Mouse (Mus musculus) adrenal gland, postnatal 25 days (tissue): ENCODE results near the gene Phkg1. TPM values are rescaled to one million over a fixed set of nuclear protein-coding genes. Genes with fewer than 3 reads are reported as not detected.
"Not testable (repeated sequence)": the region's sequence is repeated elsewhere in the genome, so short reads cannot be mapped to it uniquely, and the experiment has no call there.

Experiments used
- DNase-seq: peaks from one replicate; pipeline ENCODE4 v3.0.0; 2021; ENCODE audit warnings: mixed read lengths
- total RNA-seq: library from RNA; stranded (reverse); gene quantifications from 2 replicates; pipeline ENCODE4 v1.2.3, GENCODE M21; 2021

Gene Phkg1
- total RNA-seq, 1 experiment from 2014 or later, result 3.2 TPM

DNA sequence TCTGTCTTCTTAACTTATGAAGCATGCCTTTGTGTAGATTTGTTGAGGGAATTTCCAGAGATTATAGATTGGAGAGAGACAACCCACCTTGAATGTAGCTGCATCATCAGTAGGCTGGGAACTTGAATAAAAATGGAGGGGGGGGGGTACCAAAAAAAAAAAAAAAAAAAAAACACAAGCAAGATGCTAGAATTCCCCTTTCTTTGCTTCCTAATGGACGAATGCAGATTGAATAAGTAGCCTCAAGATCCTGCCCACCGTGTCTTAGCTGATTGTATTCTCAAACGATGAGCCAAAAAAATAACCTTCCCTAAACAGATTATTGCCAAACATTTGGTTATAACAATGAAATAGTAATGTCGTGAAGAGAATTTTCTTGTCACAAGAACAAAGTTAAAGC, 9.4 kb upstream of the Phkg1 start:
- DNase-seq, result no peak

DNA sequence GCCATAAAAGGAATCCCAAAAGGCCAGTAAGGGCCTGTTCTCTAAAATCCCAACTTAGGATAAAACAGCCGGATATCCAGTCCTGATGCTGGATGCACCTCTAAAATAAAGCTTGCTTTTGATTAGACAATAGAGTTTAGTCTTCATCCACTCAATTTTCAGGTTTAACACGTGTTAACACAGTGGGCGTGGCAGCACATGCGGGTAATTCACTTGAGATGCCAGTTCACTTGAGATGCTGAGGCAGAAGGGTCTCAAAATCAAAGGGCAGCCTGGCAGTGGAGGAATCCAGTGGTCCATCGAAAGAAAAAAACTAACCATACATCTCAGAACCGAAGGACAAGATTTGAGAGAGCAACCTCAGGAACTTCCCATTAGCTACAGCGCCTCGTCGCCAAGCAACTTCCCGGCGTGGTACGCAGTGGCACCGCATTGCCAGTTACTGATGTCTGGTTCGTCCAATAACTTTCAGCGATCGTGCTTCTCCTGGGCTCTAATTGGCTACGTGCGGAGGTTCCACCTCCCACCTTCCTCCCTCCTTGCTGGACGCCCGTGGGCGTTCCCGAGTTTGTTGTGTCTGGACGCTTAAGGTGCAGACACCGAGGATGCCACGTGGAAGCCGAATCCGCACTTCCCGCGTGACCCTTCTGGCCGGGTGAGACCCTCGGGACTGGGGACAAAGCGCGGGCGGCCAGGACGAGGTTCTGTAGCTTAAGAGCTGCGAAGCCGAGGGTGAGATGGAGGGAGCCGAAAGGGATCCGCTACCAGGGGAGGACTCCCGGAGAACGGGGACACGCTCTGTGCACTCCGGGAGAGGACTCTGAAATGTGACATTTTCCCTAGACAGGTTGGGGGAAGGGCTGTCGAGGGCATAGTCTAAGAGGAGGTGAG, 2.9 kb downstream of the Phkg1 start, which contains the start of gene Zbed5:
Gene Zbed5, plus strand, starts transcription at position 526 of the 891 bp plus-strand sequence.
- peak; percentile 84 for DNase-seq

DNA sequence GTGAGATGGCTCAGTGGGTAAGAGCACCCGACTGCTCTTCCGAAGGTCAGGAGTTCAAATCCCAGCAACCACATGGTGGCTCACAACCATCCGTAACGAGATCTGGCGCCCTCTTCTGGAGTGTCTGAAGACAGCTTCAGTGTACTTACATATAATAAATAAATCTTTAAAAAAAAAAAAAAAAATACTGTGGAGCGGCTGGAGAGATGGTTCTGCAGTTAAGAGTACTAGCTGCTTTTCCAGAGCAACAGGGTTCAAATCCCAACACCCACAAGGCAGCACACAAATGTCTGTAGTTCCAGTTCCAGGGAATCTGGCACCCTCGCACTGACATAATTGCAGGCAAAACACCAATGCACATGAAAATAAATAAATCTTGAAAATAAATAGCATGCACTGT, 8.0 kb downstream of the Phkg1 start:
- DNase-seq, result not testable (repeated sequence)

DNA sequence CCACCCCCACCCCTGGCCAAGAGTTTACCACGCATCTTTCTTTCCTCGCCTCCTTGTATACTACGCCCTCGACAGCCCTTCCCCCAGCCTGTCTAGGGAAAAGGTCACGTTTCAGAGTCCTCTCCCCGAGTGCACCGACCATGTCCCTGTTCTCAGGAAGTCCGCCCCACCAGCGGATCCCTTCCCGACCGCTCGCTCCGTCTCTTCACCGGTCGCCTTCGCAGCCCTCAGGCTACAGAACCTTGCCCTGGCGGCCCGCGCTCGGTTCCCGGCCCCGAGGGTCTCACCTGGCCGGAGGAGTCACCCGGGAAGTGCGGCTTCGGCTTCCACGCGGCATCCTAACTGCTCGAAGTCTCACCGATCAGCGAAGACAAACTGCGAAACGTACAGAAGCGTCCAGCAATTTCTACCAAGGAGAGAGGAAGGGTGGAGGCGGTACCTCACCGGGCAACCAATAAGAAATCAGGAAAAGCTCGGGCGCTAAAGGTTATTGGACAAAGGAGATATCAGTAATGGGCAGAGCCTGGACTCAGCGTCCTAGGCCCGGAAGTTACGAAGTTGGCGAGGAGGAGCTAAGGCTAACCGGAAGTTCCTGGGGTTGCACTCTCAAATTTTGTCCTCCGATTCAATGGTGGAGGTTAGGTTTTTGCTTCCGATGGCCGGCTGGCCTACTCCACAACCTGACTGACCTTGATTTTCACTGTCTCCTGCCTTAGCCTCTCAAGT, 11.3 kb downstream of the Phkg1 start, which contains the start of gene Chchd2:
Gene Chchd2, minus strand, starts transcription at position 560 of the 726 bp plus-strand sequence.
- peak; percentile 84 for DNase-seq

DNA sequence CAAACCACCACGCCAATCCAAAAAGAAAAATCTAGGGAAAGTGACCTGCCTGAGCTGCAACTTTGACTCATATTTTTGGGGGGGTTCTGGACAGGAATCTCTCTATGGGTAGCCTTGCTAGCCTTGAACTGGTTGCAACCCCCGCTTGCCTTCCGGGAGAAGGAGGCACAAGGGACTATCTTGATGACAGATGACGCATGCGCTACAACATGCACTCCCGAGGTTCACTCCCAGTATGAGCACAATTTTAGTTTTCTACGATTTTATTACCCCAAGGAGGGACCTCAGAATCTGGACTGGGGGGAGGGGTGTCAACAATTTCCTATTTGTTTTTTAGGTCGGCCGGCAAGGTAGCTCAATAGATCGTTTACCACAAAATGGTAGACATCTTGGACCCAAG, 12.1 kb downstream of the Phkg1 start:
- peak; percentile 42 for DNase-seq

DNA sequence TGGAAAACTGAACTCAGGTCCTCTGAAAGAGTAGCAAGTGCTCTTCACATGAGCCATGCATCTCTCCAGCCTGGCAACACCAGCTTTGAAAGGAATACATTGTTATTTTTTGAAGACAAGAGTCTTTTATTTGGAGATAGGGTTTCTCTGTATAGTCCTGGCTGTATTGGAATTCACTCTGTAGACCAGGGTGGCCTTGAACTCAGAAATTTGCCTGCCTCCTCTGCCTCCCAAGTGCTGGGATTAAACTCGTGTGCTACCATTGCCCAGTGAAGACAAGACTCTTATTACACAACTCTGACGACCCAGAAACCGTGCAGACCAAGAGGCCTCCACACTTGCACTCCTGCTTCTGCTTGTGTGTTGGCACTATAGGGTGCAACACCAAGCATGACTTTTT, 18.5 kb downstream of the Phkg1 start:
- DNase-seq, result no peak

DNA sequence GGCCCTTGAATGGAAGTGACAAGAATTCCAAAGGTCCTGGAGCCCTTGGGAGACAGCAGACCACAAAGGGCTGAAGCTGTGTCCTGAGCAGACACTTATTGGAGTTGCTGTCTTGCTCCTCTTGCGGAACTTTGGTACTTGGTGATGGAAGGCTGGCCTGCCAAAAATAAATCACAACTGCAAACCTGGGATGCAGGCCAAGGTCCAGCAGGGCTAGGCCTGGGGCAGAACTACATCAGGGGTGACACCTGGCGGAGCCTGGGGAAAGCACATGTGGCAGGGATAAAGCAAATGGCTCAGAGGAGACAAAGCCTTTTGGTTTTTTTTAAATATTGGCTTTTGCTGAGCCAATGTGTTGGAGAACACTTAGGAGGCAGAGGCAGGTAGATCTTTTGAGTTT, 19.4 kb downstream of the Phkg1 start:
- peak; percentile 85 for DNase-seq

DNA sequence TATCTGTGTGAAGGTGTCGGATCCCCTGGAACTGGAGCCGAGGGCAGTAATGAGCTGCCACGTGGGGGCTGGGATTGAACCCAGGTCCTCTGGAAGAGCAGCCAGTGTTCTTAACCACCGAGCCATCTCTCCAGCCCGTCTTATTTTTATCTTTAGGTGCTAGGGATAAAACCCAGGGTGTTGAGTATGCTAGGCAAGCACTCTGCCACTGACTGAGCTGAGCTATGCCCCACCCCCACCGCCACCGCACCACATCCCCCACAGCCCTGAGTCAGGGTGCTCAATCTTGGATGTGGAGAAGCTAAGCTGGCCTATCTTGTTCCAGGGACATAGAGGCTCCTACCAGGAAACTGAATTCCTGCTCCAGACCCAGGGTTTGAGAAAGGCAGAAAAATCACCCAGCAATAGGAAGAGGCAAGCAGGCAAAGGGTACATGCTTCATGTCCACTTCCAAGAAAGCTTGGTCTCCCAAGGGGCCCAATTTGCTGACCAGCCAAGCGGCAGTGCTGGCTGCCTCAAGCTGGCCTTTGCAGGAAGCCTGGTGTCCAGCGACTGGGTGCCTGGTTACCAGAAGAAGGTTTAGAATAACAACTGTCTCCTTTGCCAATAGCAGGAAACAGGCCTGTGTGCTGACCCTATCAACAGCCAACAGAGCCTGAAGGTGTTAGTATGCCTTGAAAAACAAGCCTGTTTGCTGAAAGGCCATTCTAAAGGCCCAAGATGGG, 20.5 kb downstream of the Phkg1 start:
- DNase-seq, result peak; percentile 28

DNA sequence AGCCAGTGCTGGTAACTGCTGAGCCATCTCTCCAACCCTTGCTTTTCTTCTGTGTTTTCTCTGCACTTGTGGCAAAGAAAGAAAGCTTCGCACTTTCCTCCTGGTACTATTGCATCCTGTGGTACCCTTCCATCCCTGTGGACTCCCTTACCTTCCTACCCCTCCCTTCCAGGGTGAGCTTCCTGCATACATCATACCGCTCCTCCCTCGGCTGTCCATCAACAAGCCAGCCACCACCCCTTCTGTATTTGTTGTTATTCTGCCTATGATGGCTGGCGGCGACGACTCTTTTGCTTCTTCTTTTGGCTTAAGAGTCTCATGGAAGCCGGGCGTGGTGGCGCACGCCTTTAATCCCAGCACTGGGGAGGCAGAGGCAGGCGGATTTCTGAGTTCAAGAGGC, 23.3 kb downstream of the Phkg1 start:
- DNase-seq, result no peak

DNA sequence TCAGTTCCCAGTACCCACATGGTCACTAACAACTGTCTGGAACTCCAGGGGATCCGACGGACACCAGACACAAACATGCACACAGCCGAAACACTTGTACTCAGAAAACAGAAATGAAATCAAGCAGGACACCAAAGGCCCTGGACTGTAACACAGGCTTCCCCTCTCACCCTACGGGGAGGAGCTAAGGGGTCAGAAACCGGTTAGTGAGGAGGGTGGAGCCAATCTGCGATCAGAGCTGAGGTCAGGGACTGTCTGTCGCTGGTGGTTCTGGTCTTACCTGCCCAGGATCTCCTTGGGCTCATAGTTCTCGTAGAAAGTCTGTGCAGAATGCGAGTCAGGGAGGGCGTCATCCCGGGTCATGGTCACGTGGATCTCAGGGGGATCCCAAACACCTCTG, 24.4 kb downstream of the Phkg1 start:
- DNase-seq, result no peak

DNA sequence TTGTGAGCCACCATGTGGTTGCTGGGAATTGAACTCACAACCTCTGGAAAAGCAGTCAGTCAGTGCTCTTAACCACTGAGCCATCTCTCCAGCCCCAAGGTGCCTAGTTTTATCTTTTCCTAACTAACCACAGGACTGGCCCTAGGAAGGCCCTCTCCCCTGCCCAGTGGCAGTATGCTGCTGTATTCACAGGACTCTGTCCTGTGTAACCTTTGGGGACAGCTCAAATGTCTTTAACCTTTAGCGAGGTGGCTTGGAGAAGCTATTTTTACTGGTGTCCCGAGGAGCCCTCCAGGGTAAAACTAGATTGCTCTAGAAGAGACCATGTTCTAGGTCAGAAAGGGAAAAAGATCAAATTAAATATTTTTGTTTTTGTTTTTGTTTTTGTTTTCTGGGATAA, 27.1 kb downstream of the Phkg1 start:
- DNase-seq, result no peak

DNA sequence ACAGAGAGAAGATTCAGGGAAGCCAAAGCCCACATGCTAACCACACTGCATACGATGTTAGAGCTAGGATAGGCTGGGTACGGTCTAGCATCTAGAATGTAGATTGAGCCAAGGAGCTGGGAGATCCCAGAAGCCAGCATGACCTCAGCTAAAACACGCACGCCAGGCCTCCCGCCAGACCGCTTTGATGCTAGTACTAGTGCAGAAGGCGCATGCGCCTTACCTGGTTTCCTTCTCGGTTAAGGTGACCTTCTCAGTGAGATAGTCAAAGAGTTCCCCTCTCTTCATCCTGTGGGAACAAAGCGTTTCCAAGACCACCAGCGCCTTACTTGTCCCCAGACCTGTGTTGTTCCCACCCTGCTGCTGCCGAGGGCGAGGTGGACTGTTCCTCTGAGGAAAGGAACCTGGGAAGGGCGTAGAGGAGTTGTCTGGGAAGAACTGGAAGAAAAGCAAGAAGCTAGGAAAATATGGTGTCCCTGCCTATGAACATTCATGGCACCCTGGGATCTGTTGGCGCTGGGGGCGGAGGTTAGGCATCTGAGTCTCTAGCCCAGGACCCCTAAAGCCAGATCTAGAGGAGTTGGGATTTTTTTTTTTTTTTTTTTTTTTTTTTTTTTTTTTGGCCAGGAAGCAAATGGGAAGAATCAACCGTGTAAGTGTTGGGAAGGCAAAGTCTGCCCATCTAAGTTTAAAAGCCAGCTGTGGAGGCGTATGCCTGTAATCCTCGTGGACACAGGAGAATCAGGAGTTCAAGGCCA, 28.9 kb downstream of the Phkg1 start:
- no peak for DNase-seq

DNA sequence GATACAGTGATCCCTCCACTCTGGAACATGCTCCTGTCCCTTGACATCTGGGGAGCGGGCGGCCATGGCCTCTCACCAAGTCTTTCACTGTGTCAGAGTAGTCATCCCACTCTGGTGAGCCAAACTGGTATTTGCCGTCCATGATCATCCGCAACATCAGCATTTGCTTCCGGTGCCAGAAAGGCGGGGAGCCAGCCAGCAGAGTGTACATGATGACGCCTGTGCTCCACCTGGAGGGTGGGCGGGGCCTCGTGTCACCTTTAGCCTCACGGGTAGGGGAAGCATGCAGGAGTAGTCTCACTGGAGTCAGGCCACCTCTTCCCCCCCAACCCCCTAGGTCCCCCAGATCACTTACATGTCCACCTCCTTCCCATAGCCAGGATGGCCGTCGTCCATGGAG, 32.5 kb downstream of the Phkg1 start:
- no peak for DNase-seq

DNA sequence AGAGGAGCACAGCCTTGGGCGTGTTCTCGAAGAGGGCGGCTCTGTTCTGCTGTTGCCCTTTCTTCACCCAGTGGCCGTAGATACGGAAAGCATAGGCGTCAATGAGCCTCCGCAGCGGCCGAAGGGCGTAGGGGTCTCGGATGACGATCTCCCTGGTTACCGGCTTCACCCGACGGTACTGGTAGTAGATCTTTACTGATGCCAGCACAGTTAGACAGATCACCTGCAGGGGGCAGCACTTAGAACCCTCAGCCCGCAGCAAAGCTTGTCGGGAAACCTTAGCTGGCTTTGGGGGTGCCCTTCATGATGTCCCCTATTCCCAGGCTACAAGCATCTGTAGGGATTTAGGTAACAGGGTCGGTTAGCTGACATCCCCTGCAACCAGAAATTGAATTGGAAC, 33.9 kb downstream of the Phkg1 start:
- peak; percentile 62 for DNase-seq

DNA sequence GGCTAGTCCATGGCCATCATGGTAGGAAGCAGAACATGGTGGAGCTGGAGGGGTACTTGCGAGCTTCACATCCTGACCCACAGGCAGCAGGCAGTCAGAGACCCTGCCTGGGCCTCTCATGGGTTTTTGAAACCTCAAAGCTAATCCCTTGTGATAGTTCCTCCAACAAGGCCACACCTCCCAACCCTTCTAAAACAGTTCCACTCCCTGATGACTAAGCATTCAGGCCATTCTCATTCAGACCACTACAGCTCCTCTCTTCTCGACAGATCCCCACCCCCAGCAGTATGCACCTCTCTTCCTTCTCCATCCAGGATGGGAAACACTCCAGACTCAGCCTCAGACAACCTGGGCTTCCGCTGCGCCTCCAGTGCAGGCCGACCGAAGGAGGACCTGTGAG, 36.0 kb downstream of the Phkg1 start:
- no peak for DNase-seq

DNA sequence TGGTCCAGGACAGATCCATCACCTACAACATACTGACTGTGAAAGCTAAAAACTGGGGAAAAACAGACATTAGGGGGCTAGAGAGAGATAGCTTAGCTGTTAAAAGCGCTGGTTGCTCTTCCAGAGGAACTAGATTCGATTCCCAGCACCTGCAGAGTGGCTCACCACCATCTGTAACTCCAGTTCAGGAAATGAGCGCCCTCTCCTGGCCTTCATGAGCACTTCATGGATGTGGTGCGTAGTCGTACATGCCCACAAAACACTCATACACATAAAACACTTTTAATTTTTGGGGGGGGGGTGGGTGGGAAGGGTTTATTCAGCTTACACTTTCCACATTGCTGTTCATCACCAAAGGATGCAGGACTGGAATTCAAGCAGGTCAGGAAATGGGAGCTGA, 41.9 kb downstream of the Phkg1 start:
- DNase-seq, result no peak

DNA sequence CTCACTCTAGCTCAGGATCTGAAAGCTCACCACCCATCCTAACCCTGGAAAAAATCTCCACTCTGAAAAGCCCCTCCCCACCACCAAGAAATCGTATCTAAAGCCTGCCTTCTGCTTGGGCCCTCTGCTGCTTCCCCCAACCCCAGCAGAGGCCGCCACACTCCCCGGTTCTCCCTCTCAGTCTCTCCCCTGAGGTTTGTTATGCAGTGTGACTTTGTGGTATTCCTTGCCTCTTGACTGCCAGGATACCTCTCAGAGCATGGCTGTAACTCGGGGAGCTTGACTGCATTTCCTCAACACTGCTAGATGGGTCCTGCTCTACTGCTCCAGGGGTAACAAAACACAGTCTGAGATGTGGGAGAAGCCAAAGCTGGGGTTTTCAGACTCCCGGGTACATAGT, 43.2 kb downstream of the Phkg1 start:
- DNase-seq, result no peak

DNA sequence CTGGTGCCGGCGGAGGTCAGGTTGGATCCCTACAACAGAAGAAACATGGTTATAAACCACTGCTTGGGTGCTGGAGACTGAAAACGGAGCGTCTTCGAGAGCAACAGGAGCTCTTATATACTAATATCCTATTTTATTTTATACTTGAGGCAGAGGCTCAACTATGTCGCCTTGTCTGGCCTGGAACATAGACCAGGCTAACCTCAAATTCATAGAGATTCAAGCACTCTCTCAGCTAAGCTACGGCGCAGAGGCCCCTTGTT, 50.9 kb downstream of the Phkg1 start:
- DNase-seq, result no peak

DNA sequence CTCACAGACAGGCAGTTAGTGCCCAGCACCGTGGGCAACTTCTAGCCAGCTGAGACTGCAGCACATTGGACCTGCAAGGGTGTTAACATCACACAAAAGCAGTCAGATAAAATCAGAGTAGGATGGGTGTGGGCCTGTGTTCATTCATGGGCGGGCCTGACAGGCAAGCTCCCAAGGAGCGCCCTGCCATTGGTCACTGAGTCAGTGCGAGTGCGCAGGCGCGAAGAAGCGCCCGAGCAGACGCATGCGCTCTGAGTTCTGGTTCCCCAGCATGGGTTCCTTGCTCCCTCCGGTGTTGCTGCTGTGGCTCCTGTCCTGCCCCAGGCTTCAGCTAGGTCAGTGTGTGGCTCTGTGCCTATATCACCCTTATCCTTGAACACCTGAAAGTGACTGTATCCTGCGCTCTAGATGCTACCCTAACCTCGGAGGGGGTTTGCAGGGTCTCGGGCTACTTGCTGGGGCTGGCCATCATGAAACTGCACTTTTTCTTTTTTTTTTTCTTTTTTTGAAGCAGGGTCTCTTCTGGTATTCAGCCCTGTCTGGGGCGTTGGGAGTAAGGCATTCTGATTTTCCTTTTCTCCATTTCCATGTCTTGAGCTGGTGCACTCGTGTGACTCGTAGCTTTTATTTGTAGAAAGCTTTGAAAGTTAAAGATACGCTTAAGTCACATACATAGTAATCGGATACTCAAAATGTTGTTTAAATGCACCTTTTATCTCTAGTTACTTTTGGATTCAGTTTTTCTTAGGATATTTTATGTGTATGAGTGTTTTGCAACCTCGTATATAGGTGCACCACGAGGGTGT, 51.4 kb downstream of the Phkg1 start, which contains the start of gene Sumf2:
Gene Sumf2, plus strand, starts transcription at position 235 of the 806 bp plus-strand sequence.
- DNase-seq, result peak; percentile 97

DNA sequence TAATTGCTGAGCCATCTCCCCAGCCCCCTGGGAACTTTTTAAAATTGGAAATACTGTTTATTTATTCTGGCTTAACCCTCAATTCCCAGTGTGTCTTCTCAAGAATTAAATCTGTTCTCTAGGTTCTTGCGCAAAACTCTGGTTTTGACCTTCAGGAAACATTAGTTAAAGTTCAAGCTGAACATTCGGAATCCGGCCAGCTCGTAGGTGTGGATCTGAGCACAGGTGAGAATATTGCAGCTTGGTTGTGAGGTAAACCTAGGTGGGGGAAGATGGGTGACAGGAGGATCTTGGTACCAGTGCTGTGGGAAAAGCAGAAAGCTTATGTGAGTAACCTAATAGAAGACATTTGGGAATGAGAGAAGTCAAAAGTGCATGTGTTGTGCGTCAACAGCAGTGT, 53.5 kb downstream of the Phkg1 start:
- DNase-seq, result no peak
